Mouse (Mus musculus) ES-E14 (cell line): ENCODE measurements around the gene Coa4. TPM values are rescaled to one million over a fixed set of nuclear protein-coding genes. Genes with fewer than 3 reads are reported as not detected.

Experiments used
- DNase-seq: peaks from one replicate; pipeline ENCODE4 v3.0.0-alpha.2; 2013; ENCODE audit warnings: low read depth, low spot score
- H3K27ac ChIP-seq: 2 replicates; pipeline ENCODE4 v1.5.1; 2012; ENCODE audit warnings: low read depth, mild to moderate bottlenecking, low read length, moderate library complexity, mixed read lengths; ENCODE audit not compliant: poor library complexity, insufficient read depth, severe bottlenecking
- H3K36me3 ChIP-seq: 2 replicates; pipeline ENCODE4 v1.6.1; 2012; ENCODE audit warnings: mild to moderate bottlenecking, low read length, moderate library complexity, mixed read lengths; ENCODE audit not compliant: control insufficient read depth, poor library complexity, insufficient read depth, severe bottlenecking
- H3K4me1 ChIP-seq, 2 experiments: fragments of 150-350 bp in 1 of 2; sonication (generic) in 1 of 2; 2 replicates each; pipeline ENCODE4 v1.6.1; 2012; ENCODE audit warnings: low read length in 2 of 2, mild to moderate bottlenecking in 1 of 2, mixed read lengths in 1 of 2; ENCODE audit not compliant: control insufficient read depth in 2 of 2, insufficient read depth in 2 of 2, poor library complexity in 1 of 2
- H3K4me3 ChIP-seq, 2 experiments: fragments of 150-350 bp in 1 of 2; sonication (generic) in 1 of 2; 2 replicates each; pipeline ENCODE4 v1.5.1; 2012; ENCODE audit warnings: low read length in 2 of 2, low read depth in 1 of 2, mild to moderate bottlenecking in 1 of 2, mixed read lengths in 1 of 2; ENCODE audit not compliant: insufficient read depth in 1 of 2, poor library complexity in 1 of 2, severe bottlenecking in 1 of 2
- H3K9ac ChIP-seq: 2 replicates; pipeline ENCODE4 v1.6.1; 2012; ENCODE audit warnings: low read depth, mild to moderate bottlenecking, low read length, mixed read lengths; ENCODE audit not compliant: poor library complexity, insufficient read depth, severe bottlenecking
- H3K9me3 ChIP-seq: fragments of 150-350 bp; sonication (generic); 2 replicates; pipeline ENCODE4 v1.6.1; 2012; ENCODE audit warnings: low read depth, mild to moderate bottlenecking, low read length; ENCODE audit not compliant: control insufficient read depth, insufficient read depth
- CHD2 ChIP-seq: IDR thresholded peaks from 2 replicates; pipeline ENCODE4 v1.6.1; 2014; ENCODE audit warnings: mild to moderate bottlenecking, low read depth, low read length, inconsistent platforms
- HCFC1 ChIP-seq: IDR thresholded peaks from 2 replicates; pipeline ENCODE4 v1.6.1; 2012; ENCODE audit warnings: low read length, inconsistent platforms, borderline replicate concordance; ENCODE audit not compliant: insufficient read depth
- MAFK ChIP-seq: IDR thresholded peaks from 2 replicates; pipeline ENCODE4 v1.6.1; 2014; ENCODE audit warnings: mild to moderate bottlenecking, low read depth, low read length, inconsistent platforms; ENCODE audit not compliant: insufficient read depth
- ZC3H11A ChIP-seq: IDR thresholded peaks from 2 replicates; pipeline ENCODE4 v1.6.1; 2012; ENCODE audit warnings: low read depth, mild to moderate bottlenecking, inconsistent platforms, low read length, borderline replicate concordance
- ZNF384 ChIP-seq: IDR thresholded peaks from 2 replicates; pipeline ENCODE4 v1.6.1; 2012; ENCODE audit warnings: low read depth, low read length, inconsistent platforms
- in situ Hi-C, 2 experiments: fragments of 600-800 bp; cut with MboI; formaldehyde crosslinking; loops; one replicate each; pipeline ENCODE4 v1.15.1; 2025; ENCODE audit warnings: low sequenced_read_pairs in 2 of 2, inconsistent platforms in 1 of 2; ENCODE audit not compliant: unreplicated experiment in 2 of 2
- total RNA-seq: library from RNA; depleted of rRNA; stranded (reverse); fragments of 300-350 nt; gene quantifications from 2 replicates; pipeline ENCODE4 v1.2.3, GENCODE M21; 2012

The Coa4 gene
- total RNA-seq, 1 experiment, result 14.6 TPM

- peak; percentile 69 for DNase-seq
- in situ Hi-C loops, result no loop called here
- Histone ChIP-seq H3K4me3 (peak within 1 kb of the TSS; percentile 74 to 94), H3K27ac (peak within 1 kb of the TSS; percentile 85), H3K4me1 (peaks cover 3 to 21% of the 10 kb centered on the region in 2 experiments; a peak in 2 of 4 replicates), H3K36me3 (peaks cover 35% of the 10 kb centered on the region), H3K9me3 (no peaks in the 10 kb centered on the region), H3K9ac (peak within 1 kb of the TSS; percentile 85)
- TF ChIP-seq ZNF384 (no peak), ZC3H11A (no peak), CHD2 (no peak), HCFC1 (no peak), MAFK (no peak)
Measured at GRCm38 (mm10) chr7:100493117-100493483, 43.8 kb upstream of the Coa4 start, which contains the start of gene Ucp2. TSS of gene Ucp2 (plus strand) at chr7:100493337.

- H3K27ac ChIP-seq, result peak overlapping the region; percentile 85
- peaks cover 3 to 25% of the 10 kb centered on the region in 2 experiments; a peak in 2 of 4 replicates for H3K4me1 ChIP-seq
- in situ Hi-C loops, result no loop called here
- TF ChIP-seq CHD2, result no peak
- TF ChIP-seq HCFC1, result no peak
- no peak for TF ChIP-seq ZNF384
- no peak for TF ChIP-seq ZC3H11A
- no peak for TF ChIP-seq MAFK
- H3K9ac ChIP-seq, result peak overlapping the region; percentile 85
- peak overlapping the region; percentile 74 to 94 for H3K4me3 ChIP-seq
- no peak for DNase-seq
- H3K36me3 ChIP-seq, result peaks cover 42% of the 10 kb centered on the region
- no peaks in the 10 kb centered on the region for H3K9me3 ChIP-seq
Measured at GRCm38 (mm10) chr7:100493484-100494414, 43.1 kb upstream of the Coa4 start.

- in situ Hi-C loops, result no loop called here
- no peak for TF ChIP-seq ZNF384
- TF ChIP-seq CHD2, result no peak
- TF ChIP-seq MAFK, result no peak
- no peak for TF ChIP-seq HCFC1
- Histone ChIP-seq H3K4me1 (peaks cover 3 to 25% of the 10 kb centered on the region in 2 experiments; a peak in 2 of 4 replicates), H3K9me3 (no peaks in the 10 kb centered on the region), H3K36me3 (peaks cover 49% of the 10 kb centered on the region), H3K9ac (peak overlapping the region; percentile 85), H3K4me3 (peak overlapping the region; percentile 74 to 94), H3K27ac (peak overlapping the region; percentile 85)
- DNase-seq, result no peak
Measured at GRCm38 (mm10) chr7:100494415-100494831, 42.4 kb upstream of the Coa4 start.

- Histone ChIP-seq H3K9me3 (no peaks in the 10 kb centered on the region), H3K4me3 (peak overlapping the region; percentile 74 to 94), H3K36me3 (peaks cover 55% of the 10 kb centered on the region), H3K4me1 (peaks cover 3 to 28% of the 10 kb centered on the region in 2 experiments; a peak in 2 of 4 replicates), H3K27ac (peak overlapping the region; percentile 67), H3K9ac (peak overlapping the region; percentile 53)
- no peak for DNase-seq
- in situ Hi-C loops, result no loop called here
- no peak for TF ChIP-seq MAFK
- no peak for TF ChIP-seq ZNF384
- TF ChIP-seq ZC3H11A, result no peak
- TF ChIP-seq CHD2, result no peak
- no peak for TF ChIP-seq HCFC1
Measured at GRCm38 (mm10) chr7:100495042-100495441, 41.8 kb upstream of the Coa4 start.
